Mouse (Mus musculus) C2C12 (cell line): ENCODE measurements around the gene Armc8. TPM values are rescaled to one million over a fixed set of nuclear protein-coding genes. Genes with fewer than 3 reads are reported as not detected.

Source experiments
- H3K27me3 ChIP-seq: one replicate; pipeline ENCODE4 v1.6.1; 2011; ENCODE audit not compliant: control insufficient read depth, insufficient read depth, insufficient read length
- H3K36me3 ChIP-seq: one replicate; pipeline ENCODE4 v1.6.1; 2011; ENCODE audit not compliant: control insufficient read depth, insufficient read depth
- H3K4me3 ChIP-seq: one replicate; pipeline ENCODE4 v1.5.1; 2011; ENCODE audit warnings: mild to moderate bottlenecking, control low read depth; ENCODE audit not compliant: poor library complexity, insufficient read depth, severe bottlenecking
- H3K79me2 ChIP-seq: one replicate; pipeline ENCODE4 v1.6.1; 2011; ENCODE audit not compliant: control insufficient read depth, insufficient read depth
- H3K79me3 ChIP-seq: one replicate; pipeline ENCODE4 v1.6.1; 2011; ENCODE audit warnings: low read depth, control low read depth
- H3ac ChIP-seq: one replicate; pipeline ENCODE3; 2011; ENCODE audit warnings: low read depth; ENCODE audit not compliant: control insufficient read depth, insufficient read length
- CEBPB ChIP-seq: IDR thresholded peaks from one replicate; pipeline ENCODE4 v1.6.1; 2011; ENCODE audit warnings: low read depth, mild to moderate bottlenecking, control low read depth, moderate library complexity
- CTCF ChIP-seq: IDR thresholded peaks from one replicate; pipeline ENCODE4 v1.5.1; 2011; ENCODE audit not compliant: control insufficient read depth, insufficient read depth, insufficient read length
- FOSL1 ChIP-seq: IDR thresholded peaks from one replicate; pipeline ENCODE4 v1.8.0; 2011; ENCODE audit warnings: mild to moderate bottlenecking, low read length; ENCODE audit not compliant: poor library complexity, insufficient read depth, severe bottlenecking
- MAX ChIP-seq: IDR thresholded peaks from one replicate; pipeline ENCODE4 v1.6.1; 2011; ENCODE audit warnings: mild to moderate bottlenecking, control low read depth
- MYOD1 ChIP-seq: IDR thresholded peaks from one replicate; pipeline ENCODE4 v1.6.1; 2011; ENCODE audit warnings: low read depth; ENCODE audit not compliant: control insufficient read depth, insufficient read length
- MYOG ChIP-seq: IDR thresholded peaks from one replicate; pipeline ENCODE4 v1.6.1; 2011; ENCODE audit not compliant: control insufficient read depth, insufficient read length; ENCODE audit errors: extremely low read depth
- USF1 ChIP-seq: IDR thresholded peaks from one replicate; pipeline ENCODE4 v1.6.1; 2011; ENCODE audit warnings: low read depth, mild to moderate bottlenecking, control low read depth, moderate library complexity
- polyA plus RNA-seq: library from polyadenylated mRNA; unstranded; fragments of >200 nt; fragmentation: generic; extraction: Trizol; gene quantifications from one replicate; pipeline ENCODE4 v1.2.1, GENCODE M21; 2012; ENCODE audit warnings: missing spikeins

Gene Armc8
- polyA plus RNA-seq, 1 experiment: 7.0 TPM

- Histone ChIP-seq H3ac (no peak overlapping the region), H3K36me3 (peaks cover 11% of the 10 kb centered on the region), H3K27me3 (no peaks in the 10 kb centered on the region), H3K4me3 (no peak overlapping the region), H3K79me2 (no peaks in the 10 kb centered on the region), H3K79me3 (no peaks in the 10 kb centered on the region)
- TF ChIP-seq MYOD1: no peak
- TF ChIP-seq USF1: no peak
- no peak for TF ChIP-seq MAX
- TF ChIP-seq CTCF: no peak
- no peak for TF ChIP-seq FOSL1
- no peak for TF ChIP-seq CEBPB
- TF ChIP-seq MYOG: no peak
Measured at GRCm38 (mm10) chr9:99492634-99493200, 76.0 kb downstream of the Armc8 start.

GRCm38 (mm10) chr9:99491050-99491449 lies 77.6 kb downstream of the Armc8 start:
- Histone ChIP-seq H3K27me3 (no peaks in the 10 kb centered on the region), H3K79me3 (no peaks in the 10 kb centered on the region), H3K4me3 (no peak overlapping the region), H3K36me3 (peaks cover 20% of the 10 kb centered on the region), H3ac (no peak overlapping the region), H3K79me2 (no peaks in the 10 kb centered on the region)
- no peak for TF ChIP-seq USF1
- TF ChIP-seq CTCF: no peak
- no peak for TF ChIP-seq MYOD1
- no peak for TF ChIP-seq MYOG
- TF ChIP-seq MAX: no peak
- TF ChIP-seq CEBPB: no peak
- no peak for TF ChIP-seq FOSL1

- no peaks in the 10 kb centered on the region for H3K79me2 ChIP-seq
- TF ChIP-seq CTCF (no peak), MYOD1 (no peak), USF1 (no peak), CEBPB (no peak), FOSL1 (no peak), MAX (no peak), MYOG (no peak)
- no peak overlapping the region for H3ac ChIP-seq
- no peak overlapping the region for H3K4me3 ChIP-seq
- no peaks in the 10 kb centered on the region for H3K79me3 ChIP-seq
- H3K36me3 ChIP-seq: peaks cover 36% of the 10 kb centered on the region
- H3K27me3 ChIP-seq: no peaks in the 10 kb centered on the region
Measured at GRCm38 (mm10) chr9:99487841-99488240, 80.9 kb downstream of the Armc8 start.

- H3K79me2 ChIP-seq: no peaks in the 10 kb centered on the region
- H3K36me3 ChIP-seq: peaks cover 36% of the 10 kb centered on the region
- no peak overlapping the region for H3ac ChIP-seq
Measured at GRCm38 (mm10) chr9:99487126-99487695, 81.5 kb downstream of the Armc8 start.

GRCm38 (mm10) chr9:99485144-99485543 lies 83.6 kb downstream of the Armc8 start:
- Histone ChIP-seq H3K4me3 (no peak overlapping the region), H3K79me2 (no peaks in the 10 kb centered on the region)

More at GRCm38 (mm10) chr9:99487126-99487695, 81.5 kb downstream of the Armc8 start:
- TF ChIP-seq MYOG: no peak
- TF ChIP-seq FOSL1: no peak
- TF ChIP-seq CTCF: no peak
- TF ChIP-seq USF1: no peak
- no peak for TF ChIP-seq MAX
- no peak for TF ChIP-seq CEBPB
- TF ChIP-seq MYOD1: no peak
- Histone ChIP-seq H3K4me3 (no peak overlapping the region), H3K27me3 (no peaks in the 10 kb centered on the region), H3K79me3 (no peaks in the 10 kb centered on the region)

GRCm38 (mm10) chr9:99484632-99485031 lies 84.1 kb downstream of the Armc8 start:
- H3K27me3 ChIP-seq: no peaks in the 10 kb centered on the region
- no peak overlapping the region for H3ac ChIP-seq
- peaks cover 36% of the 10 kb centered on the region for H3K36me3 ChIP-seq
- H3K4me3 ChIP-seq: no peak overlapping the region
- no peaks in the 10 kb centered on the region for H3K79me2 ChIP-seq
- H3K79me3 ChIP-seq: no peaks in the 10 kb centered on the region
- TF ChIP-seq MAX (no peak), CTCF (no peak), FOSL1 (no peak), USF1 (no peak), MYOD1 (no peak), MYOG (no peak), CEBPB (no peak)

More at GRCm38 (mm10) chr9:99485144-99485543, 83.6 kb downstream of the Armc8 start:
- Histone ChIP-seq H3K27me3 (no peaks in the 10 kb centered on the region), H3K79me3 (no peaks in the 10 kb centered on the region), H3K36me3 (peaks cover 36% of the 10 kb centered on the region), H3ac (no peak overlapping the region)
- TF ChIP-seq CTCF: no peak
- TF ChIP-seq MAX: no peak
- no peak for TF ChIP-seq USF1
- TF ChIP-seq MYOG: no peak
- no peak for TF ChIP-seq MYOD1
- TF ChIP-seq CEBPB: no peak
- TF ChIP-seq FOSL1: no peak
